Mouse (Mus musculus) neural tube, embryonic 12.5 days (tissue): ENCODE data around the gene Tmod1. TPM values are rescaled to one million over a fixed set of nuclear protein-coding genes. Genes with fewer than 3 reads are reported as not detected.

ENCODE experiments used
- ATAC-seq: fragments of 200-750 bp; cut with Nextera tagmentation; 2 replicates; pipeline ENCODE4 v1.8.0; 2017; ENCODE audit warnings: low read depth, mild to moderate bottlenecking, moderate TSS enrichment, moderate library complexity; ENCODE audit not compliant: low FRiP score
- H3K27ac ChIP-seq: fragments of 300-500 bp; sonication (generic); 2 replicates; pipeline ENCODE4 v1.5.1; 2016
- H3K27me3 ChIP-seq: fragments of 300-500 bp; sonication (generic); replicated peaks from 2 replicates; pipeline ENCODE4 v1.6.1; 2016; ENCODE audit warnings: mild to moderate bottlenecking
- H3K36me3 ChIP-seq: fragments of 300-500 bp; sonication (generic); 2 replicates; pipeline ENCODE4 v1.6.1; 2016; ENCODE audit warnings: mild to moderate bottlenecking
- H3K4me1 ChIP-seq: fragments of 300-500 bp; sonication (generic); 2 replicates; pipeline ENCODE4 v1.6.1; 2016
- H3K4me2 ChIP-seq: fragments of 300-500 bp; sonication (generic); replicated peaks from 2 replicates; pipeline ENCODE4 v1.6.1; 2016; ENCODE audit warnings: mild to moderate bottlenecking
- H3K4me3 ChIP-seq: fragments of 300-500 bp; sonication (generic); 2 replicates; pipeline ENCODE4 v1.5.1; 2016
- H3K9ac ChIP-seq: fragments of 300-500 bp; sonication (generic); 2 replicates; pipeline ENCODE4 v1.6.1; 2016; ENCODE audit warnings: mild to moderate bottlenecking
- H3K9me3 ChIP-seq: fragments of 300-500 bp; sonication (generic); 2 replicates; pipeline ENCODE4 v1.6.1; 2016; ENCODE audit warnings: mild to moderate bottlenecking
- WGBS: fragments of 180-500 bp; shearing (Covaris S2); methylation state at CpG from one replicate; pipeline ENCODE4 v1.1.7; 2016; 5-methylcytosine and 5-hydroxymethylcytosine counted together
- polyA plus RNA-seq: library from polyadenylated mRNA; unstranded; fragments of >200 nt; fragmentation: Nextera tagmentation; extraction: Ambion mirVana; gene quantifications from 2 replicates; pipeline ENCODE4 v1.2.1, GENCODE M21; 2016

Gene Tmod1
- polyA plus RNA-seq, 1 experiment from 2014 or later = 4.5 TPM

DNA sequence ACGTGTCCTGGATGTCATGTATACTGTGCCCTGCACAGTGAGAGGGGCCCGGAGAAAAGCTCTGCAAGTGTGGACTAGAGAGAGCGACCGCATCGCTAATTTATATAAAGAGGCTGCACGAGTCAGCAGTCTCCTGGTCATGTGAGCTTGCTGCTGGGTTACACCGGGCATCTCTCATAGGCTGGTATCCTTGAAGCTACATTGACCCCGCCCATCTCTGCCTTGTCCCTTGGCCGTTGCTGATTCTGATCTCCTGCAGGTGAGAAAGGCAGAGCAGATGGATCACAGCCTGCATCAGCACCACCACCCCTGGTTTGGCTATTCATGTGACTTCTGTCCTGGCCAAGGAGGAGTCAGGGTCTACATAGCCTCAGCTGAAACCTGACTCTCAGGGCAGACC lies 60.4 kb downstream of the Tmod1 start:
- Histone ChIP-seq H3K4me2 (no peak overlapping the region), H3K27me3 (no peaks in the 10 kb centered on the region; the same call in 1 of the 2 replicates), H3K9me3 (0 out of 2 replicates have a peak, but pooled peaks cover 5% of the 10 kb centered on the region), H3K4me3 (no peak overlapping the region), H3K36me3 (no peaks in the 10 kb centered on the region), H3K9ac (no peak overlapping the region), H3K27ac (no peak overlapping the region), H3K4me1 (peaks cover 16% of the 10 kb centered on the region)
- WGBS = 83% methylated on average over 9 of the region's 9 CpGs
- no peak for ATAC-seq

DNA sequence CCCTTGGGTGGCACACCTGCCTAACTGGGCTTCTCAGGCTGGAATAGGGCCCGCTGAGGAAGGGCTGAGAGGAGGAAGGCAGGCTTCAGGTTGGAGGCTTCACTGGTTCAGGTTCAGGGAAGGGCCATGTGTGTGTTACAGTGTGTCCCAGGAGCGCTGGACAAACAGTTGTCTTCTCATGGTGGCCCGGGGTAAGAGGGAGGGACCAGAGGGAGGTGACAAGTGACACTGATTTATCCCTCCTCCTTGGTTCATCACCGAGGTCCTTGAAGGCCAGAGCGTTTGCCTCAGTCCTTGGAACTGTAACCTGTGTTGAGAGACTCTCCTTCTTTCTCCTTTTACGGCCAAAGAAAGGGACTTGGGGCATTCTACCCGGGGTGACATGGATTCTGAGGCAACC lies 61.8 kb downstream of the Tmod1 start:
- ATAC-seq = no peak

DNA sequence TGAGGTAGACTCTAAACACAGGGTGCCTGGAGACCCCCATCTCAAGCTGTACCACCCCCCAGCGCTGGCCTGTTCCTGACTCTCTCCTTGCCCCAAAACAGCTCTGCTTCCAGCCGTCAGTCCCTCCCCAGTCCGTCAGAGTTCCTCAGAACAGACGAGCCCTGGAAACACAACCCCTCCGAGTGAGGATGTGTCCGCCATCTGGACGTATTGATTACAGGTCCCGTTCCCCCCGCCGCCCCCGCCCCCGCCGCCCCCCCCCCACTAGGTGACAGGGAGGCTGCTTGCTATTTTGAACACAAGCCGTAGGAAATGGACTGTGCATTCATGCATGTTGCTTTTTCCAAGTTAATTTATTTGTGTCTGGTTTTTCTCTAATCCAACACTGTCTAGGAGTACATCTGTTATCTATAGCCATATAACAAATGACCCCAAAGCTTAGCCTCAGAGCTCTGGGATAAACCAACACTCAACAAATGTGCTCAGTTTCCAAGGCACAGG lies 62.5 kb downstream of the Tmod1 start:
- H3K9ac ChIP-seq = no peak overlapping the region
- peaks cover 16% of the 10 kb centered on the region for H3K4me1 ChIP-seq
- 0 out of 2 replicates have a peak, but pooled peaks cover 5% of the 10 kb centered on the region for H3K9me3 ChIP-seq
- peak overlapping the region; percentile 24; the same call in 1 of the 2 replicates for H3K4me2 ChIP-seq
- WGBS = 43% methylated on average over 14 of the region's 14 CpGs
- no peaks in the 10 kb centered on the region for H3K36me3 ChIP-seq
- ATAC-seq = peak; percentile 48; the same call in 1 of the 2 replicates
- no peak overlapping the region for H3K4me3 ChIP-seq
- H3K27ac ChIP-seq = no peak overlapping the region
- H3K27me3 ChIP-seq = no peaks in the 10 kb centered on the region; the same call in 1 of the 2 replicates

More for the DNA sequence above, 61.8 kb downstream of the Tmod1 start:
- Histone ChIP-seq H3K9ac (no peak overlapping the region), H3K4me2 (no peak overlapping the region), H3K27me3 (no peaks in the 10 kb centered on the region; the same call in 1 of the 2 replicates), H3K4me1 (peaks cover 16% of the 10 kb centered on the region), H3K4me3 (no peak overlapping the region), H3K9me3 (0 out of 2 replicates have a peak, but pooled peaks cover 5% of the 10 kb centered on the region), H3K36me3 (no peaks in the 10 kb centered on the region), H3K27ac (no peak overlapping the region)
- WGBS = 62% methylated on average over 7 of the region's 7 CpGs

DNA sequence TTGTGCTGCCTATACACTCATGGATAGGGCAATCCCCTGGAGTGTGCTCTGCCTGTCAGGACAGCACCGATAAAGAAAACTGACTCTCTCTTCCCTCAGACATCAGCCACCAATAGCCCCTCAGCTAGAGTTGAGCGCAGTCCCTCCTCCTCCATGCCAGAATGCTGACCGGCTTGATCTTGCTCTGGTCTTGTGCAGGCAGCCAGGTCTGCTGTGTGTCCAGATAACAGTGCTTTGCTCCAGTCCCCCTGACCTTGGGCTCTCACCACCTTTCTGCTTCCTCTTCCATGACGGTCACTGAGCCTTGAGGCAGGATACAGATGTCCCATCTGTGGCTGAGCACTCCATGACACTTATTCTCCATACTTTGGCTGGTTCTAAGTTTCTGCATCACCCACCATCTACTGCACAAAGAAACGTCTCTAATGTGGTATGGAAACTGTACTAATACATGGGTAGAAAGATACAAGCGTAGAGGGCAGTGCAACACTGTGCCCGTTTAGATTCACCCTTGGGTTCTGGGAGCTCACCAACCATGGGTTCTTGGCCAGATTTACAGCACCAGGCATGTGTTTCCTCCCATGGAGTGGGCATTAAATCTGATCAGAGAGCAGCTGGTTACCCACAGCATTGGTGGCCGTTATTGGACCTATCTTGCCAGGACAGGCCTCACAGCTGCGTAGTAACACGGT lies 63.5 kb downstream of the Tmod1 start:
- no peak overlapping the region for H3K27ac ChIP-seq
- 0 out of 2 replicates have a peak, but pooled peaks cover 5% of the 10 kb centered on the region for H3K9me3 ChIP-seq
- peaks cover 16% of the 10 kb centered on the region for H3K4me1 ChIP-seq
- WGBS = 92% methylated on average over 10 of the region's 10 CpGs
- H3K27me3 ChIP-seq = no peaks in the 10 kb centered on the region
- no peaks in the 10 kb centered on the region for H3K36me3 ChIP-seq
- H3K9ac ChIP-seq = no peak overlapping the region
- H3K4me2 ChIP-seq = no peak overlapping the region
- no peak overlapping the region for H3K4me3 ChIP-seq
- ATAC-seq = no peak

DNA sequence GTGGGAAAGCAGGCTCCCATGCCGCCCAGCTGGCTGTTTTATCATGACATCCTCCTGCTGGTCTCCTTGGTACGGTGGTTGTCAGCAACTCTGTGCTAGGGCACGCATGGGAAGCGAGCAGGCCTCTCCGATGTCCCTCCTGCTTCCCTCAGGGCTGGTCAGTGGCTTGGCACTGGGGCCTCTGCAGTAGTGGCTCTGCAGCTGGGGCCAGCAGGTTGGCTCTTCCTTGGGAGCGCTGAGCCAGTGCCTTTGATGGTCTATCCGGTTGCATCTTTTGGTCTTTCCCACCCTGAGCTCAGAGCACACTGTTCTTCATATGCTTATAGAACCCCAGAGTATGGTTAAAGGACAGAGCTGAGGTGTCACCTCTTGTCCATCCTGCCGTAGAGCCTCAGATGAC lies 71.3 kb downstream of the Tmod1 start:
- WGBS = 90% methylated on average over 8 of the region's 8 CpGs
- no peak for ATAC-seq
- no peak overlapping the region for H3K9ac ChIP-seq

DNA sequence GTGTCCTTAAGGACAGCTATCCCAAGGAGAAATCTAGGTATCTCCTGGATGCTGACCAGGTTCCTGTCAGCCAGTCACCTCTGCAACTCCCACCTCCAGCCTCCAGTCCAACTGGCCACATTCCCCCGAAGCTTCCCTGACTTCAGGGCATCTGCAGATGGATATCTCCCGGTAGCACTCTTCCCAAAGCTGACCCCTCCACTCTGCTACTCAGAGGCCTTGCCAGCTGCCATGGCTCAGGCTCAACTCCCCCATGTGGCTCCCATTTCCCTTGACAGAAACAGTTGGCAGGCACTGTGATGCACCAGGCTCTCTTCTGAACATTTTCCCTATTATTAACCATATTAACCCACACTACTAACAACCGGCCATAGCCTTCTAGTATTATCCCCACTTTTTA lies 72.6 kb downstream of the Tmod1 start:
- H3K27ac ChIP-seq = no peak overlapping the region
- ATAC-seq = no peak
- 83% methylated on average over 3 of the region's 3 CpGs for WGBS

More for the DNA sequence above, 71.3 kb downstream of the Tmod1 start:
- no peak overlapping the region for H3K4me3 ChIP-seq
- no peaks in the 10 kb centered on the region for H3K9me3 ChIP-seq
- peaks cover 17% of the 10 kb centered on the region for H3K36me3 ChIP-seq
- no peaks in the 10 kb centered on the region for H3K4me1 ChIP-seq
- H3K27me3 ChIP-seq = no peaks in the 10 kb centered on the region
- no peak overlapping the region for H3K27ac ChIP-seq
- H3K4me2 ChIP-seq = no peak overlapping the region

DNA sequence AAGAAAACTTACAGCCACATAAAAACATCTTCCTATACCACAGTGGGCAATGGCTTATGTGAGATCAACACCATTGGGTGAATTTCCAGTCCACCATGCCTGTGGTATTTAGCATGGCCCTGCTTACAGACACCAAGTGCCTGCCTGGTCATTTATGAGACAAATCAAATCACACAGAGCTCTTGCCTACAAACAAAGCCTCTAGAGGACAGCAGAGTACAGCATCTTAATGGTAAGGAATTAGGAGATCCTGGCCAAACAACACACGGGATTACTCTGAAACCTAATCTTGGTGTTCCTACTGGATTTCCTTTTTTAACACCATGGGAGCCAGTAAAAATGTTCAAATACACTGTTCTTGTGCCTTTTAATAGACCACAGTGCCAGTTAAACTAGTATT lies 76.6 kb downstream of the Tmod1 start:
- ATAC-seq = no peak
- H3K4me2 ChIP-seq = no peak overlapping the region
- H3K4me1 ChIP-seq = no peaks in the 10 kb centered on the region
- WGBS = 86% methylated on average over 1 of the region's 1 CpGs
- no peaks in the 10 kb centered on the region for H3K27me3 ChIP-seq
- H3K9me3 ChIP-seq = no peaks in the 10 kb centered on the region
- H3K27ac ChIP-seq = no peak overlapping the region
- no peak overlapping the region for H3K9ac ChIP-seq
- peaks cover 68% of the 10 kb centered on the region for H3K36me3 ChIP-seq
- H3K4me3 ChIP-seq = no peak overlapping the region

More for the DNA sequence above, 72.6 kb downstream of the Tmod1 start:
- Histone ChIP-seq H3K36me3 (peaks cover 29% of the 10 kb centered on the region), H3K9ac (no peak overlapping the region), H3K4me3 (no peak overlapping the region), H3K4me1 (no peaks in the 10 kb centered on the region), H3K9me3 (no peaks in the 10 kb centered on the region), H3K4me2 (no peak overlapping the region), H3K27me3 (no peaks in the 10 kb centered on the region)

DNA sequence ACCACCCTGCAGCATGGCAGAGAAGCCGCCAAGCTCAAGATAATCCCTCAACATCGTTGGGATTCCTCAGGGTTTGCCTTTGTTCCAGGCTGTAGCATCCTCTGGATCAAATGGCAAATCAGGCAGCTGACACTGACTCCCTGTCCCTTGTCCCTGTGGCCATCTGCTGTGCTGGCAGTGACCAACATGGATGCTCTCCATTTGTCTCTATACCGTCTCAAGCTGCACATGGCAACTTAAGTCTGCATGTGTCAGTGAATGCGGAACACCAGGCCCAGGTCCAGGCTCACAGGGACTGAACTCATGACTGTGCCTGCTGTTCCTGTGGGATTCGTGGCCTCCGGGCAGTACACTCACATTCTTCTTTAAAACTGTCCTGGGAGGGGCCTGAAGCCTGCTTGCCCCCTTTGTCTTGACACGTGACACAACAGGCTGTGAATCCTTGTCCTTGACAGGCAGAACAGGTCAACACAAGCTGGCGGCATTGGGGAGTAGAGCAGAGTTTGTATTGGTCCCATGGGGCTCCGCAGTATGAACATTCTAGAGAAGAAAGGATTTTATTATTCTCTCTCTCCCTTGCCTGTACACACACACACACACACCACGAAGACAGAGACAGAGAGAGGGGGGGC lies 77.9 kb downstream of the Tmod1 start:
- H3K9me3 ChIP-seq = no peaks in the 10 kb centered on the region
- no peak for ATAC-seq
- no peaks in the 10 kb centered on the region for H3K4me1 ChIP-seq
- H3K9ac ChIP-seq = no peak overlapping the region
- H3K4me2 ChIP-seq = no peak overlapping the region
- no peaks in the 10 kb centered on the region for H3K27me3 ChIP-seq
- no peak overlapping the region for H3K4me3 ChIP-seq
- WGBS = 69% methylated on average over 10 of the region's 10 CpGs
- no peak overlapping the region for H3K27ac ChIP-seq
- H3K36me3 ChIP-seq = peaks cover 81% of the 10 kb centered on the region

DNA sequence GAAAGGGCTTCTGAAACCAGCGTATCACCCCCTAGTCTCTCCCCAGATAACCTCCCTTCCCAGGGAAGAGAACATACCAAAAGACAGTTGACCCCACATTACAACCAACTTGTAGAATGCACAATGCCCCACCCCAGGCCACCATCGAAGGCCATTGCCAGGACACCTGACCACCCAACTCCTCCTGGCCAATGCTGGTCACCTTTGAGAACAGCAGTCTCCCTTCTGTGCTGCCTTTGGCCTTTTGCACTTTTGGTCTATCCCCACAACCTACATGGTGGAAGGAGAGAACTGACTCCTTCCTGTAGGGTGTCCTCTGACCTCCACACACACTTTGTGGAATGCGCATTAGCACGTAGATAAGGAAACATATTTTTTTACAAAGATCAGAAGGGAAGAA lies 78.8 kb downstream of the Tmod1 start:
- no peak for ATAC-seq
- H3K4me2 ChIP-seq = no peak overlapping the region
- no peak overlapping the region for H3K4me3 ChIP-seq
- no peaks in the 10 kb centered on the region for H3K9me3 ChIP-seq
- peaks cover 90% of the 10 kb centered on the region for H3K36me3 ChIP-seq
- H3K9ac ChIP-seq = no peak overlapping the region
- 100% methylated on average over 4 of the region's 4 CpGs for WGBS
- H3K27me3 ChIP-seq = no peaks in the 10 kb centered on the region
- no peak overlapping the region for H3K27ac ChIP-seq
- H3K4me1 ChIP-seq = no peaks in the 10 kb centered on the region

DNA sequence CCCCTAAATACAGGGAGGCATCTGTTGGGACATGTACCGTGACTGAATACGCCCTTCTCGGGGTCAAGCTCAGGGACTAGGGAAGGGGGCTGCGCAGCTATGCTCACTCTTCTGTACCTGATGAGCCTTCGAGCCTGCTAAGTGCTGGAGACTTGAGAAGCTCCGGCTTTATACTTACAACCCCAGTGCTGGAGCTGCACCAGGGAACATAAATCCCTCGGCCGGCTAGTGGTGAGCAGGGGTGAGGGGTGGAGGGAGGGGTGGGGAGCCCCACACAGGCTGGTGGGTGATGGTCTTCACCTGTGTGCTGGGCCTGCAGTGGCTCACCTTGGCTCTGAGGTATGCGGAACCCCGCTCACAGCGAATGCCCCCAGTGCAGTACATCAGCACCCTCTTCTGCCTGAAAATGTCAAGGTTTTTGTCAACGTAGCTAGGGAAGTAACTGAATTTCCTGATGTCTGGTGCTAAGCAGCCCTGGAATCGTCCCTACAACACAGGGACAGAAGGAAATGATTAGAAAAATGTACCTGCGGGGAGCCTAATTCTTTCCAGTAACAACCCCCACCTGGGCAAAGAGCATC lies 80.9 kb downstream of the Tmod1 start:
- peaks cover 96% of the 10 kb centered on the region for H3K36me3 ChIP-seq

DNA sequence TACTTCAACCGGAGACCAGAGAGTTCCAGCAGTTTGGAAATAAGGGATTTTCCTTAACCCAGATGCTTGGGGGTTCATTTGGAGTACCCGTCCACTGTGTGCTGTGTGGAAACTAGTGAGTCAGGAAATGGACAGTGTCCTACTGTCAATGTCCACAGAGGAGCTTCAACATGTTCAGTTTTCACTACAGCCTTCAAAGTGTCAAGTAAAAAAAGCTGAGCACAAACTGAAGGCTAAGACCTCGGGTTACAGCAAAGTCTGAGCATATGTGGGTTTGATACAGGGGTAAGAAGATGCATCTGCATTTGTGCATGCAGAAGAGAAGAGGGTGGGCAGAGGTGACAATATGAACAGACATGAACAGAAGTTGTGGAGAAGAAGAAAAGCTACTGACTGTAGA lies 82.0 kb downstream of the Tmod1 start:
- H3K9ac ChIP-seq = no peak overlapping the region
- no peak overlapping the region for H3K4me3 ChIP-seq
- no peak overlapping the region for H3K4me2 ChIP-seq
- no peaks in the 10 kb centered on the region for H3K27me3 ChIP-seq
- H3K36me3 ChIP-seq = peaks cover 98% of the 10 kb centered on the region
- no peaks in the 10 kb centered on the region for H3K9me3 ChIP-seq
- no peaks in the 10 kb centered on the region for H3K4me1 ChIP-seq
- ATAC-seq = no peak
- H3K27ac ChIP-seq = no peak overlapping the region
- WGBS = 89% methylated on average over 3 of the region's 3 CpGs

More for the DNA sequence above, 80.9 kb downstream of the Tmod1 start:
- 94% methylated on average over 14 of the region's 14 CpGs for WGBS
- H3K4me1 ChIP-seq = no peaks in the 10 kb centered on the region
- H3K4me2 ChIP-seq = no peak overlapping the region
- no peak for ATAC-seq
- no peaks in the 10 kb centered on the region for H3K27me3 ChIP-seq
- H3K27ac ChIP-seq = no peak overlapping the region
- H3K9ac ChIP-seq = no peak overlapping the region
- H3K4me3 ChIP-seq = no peak overlapping the region
- H3K9me3 ChIP-seq = no peaks in the 10 kb centered on the region

DNA sequence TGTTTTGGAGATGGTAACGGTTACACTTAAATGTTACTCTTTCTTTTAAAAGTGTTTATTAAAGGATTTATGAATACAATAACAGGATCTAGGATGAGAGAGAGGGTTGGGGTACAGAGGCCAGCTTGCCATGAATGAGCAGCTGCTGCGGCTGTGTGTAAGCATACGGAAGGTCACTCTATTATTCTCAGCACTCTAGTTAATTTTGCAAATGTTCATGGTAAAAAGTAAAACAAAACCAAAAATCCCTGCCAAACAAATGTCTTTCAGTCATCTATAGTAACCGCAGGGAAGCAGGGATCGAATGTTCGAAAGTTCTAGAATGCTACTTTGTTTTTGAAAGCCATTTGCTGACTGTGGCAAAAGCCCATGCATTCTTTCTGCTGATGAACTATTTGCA lies 84.6 kb downstream of the Tmod1 start:
- Histone ChIP-seq H3K27ac (no peak overlapping the region), H3K4me3 (no peak overlapping the region), H3K27me3 (no peaks in the 10 kb centered on the region), H3K9me3 (no peaks in the 10 kb centered on the region), H3K36me3 (peaks cover 87% of the 10 kb centered on the region), H3K4me1 (no peaks in the 10 kb centered on the region), H3K4me2 (no peak overlapping the region), H3K9ac (no peak overlapping the region)
- WGBS = 93% methylated on average over 6 of the region's 6 CpGs
- ATAC-seq = no peak
